Mouse (Mus musculus) bone marrow macrophage, adult 2 months (primary cell): ENCODE data around the gene Inafm2. TPM values are rescaled to one million over a fixed set of nuclear protein-coding genes. Genes with fewer than 3 reads are reported as not detected.

Experiments
- H3K27ac ChIP-seq: 2 replicates; pipeline ENCODE4 v1.5.1; 2012; ENCODE audit warnings: low read depth, low read length; ENCODE audit not compliant: insufficient read depth
- H3K4me1 ChIP-seq: 2 replicates; pipeline ENCODE4 v1.6.1; 2012; ENCODE audit warnings: low read length; ENCODE audit not compliant: control insufficient read depth, insufficient read depth
- H3K4me3 ChIP-seq: 2 replicates; pipeline ENCODE4 v1.5.1; 2012; ENCODE audit warnings: mild to moderate bottlenecking, low read length, moderate library complexity; ENCODE audit not compliant: insufficient read depth
- CTCF ChIP-seq: IDR thresholded peaks from 2 replicates; pipeline ENCODE4 v1.5.1; 2012; ENCODE audit warnings: low read depth, mild to moderate bottlenecking, low read length, moderate library complexity
- POLR2A ChIP-seq: IDR thresholded peaks from 2 replicates; pipeline ENCODE4 v1.6.1; 2012; ENCODE audit warnings: mild to moderate bottlenecking, low read depth, low read length, borderline replicate concordance
- polyA plus RNA-seq: library from polyadenylated mRNA; stranded (reverse); fragments of >200 nt; gene quantifications from 2 replicates; pipeline ENCODE4 v1.2.4, GENCODE M21; 2012; ENCODE audit not compliant: missing spikeins, insufficient read depth, insufficient read length

Inafm2 gene
- polyA plus RNA-seq, 1 experiment = 11.6 TPM

GRCm38 (mm10) chr2:118743261-118743943, 2.2 kb upstream of the Inafm2 start:
- Histone ChIP-seq H3K27ac (no peak overlapping the region), H3K4me1 (peaks cover 23% of the 10 kb centered on the region), H3K4me3 (no peak overlapping the region)
- peak; percentile 37 for TF ChIP-seq CTCF
- TF ChIP-seq POLR2A = no peak

GRCm38 (mm10) chr2:118744621-118745020, 937 bp upstream of the Inafm2 start:
- Histone ChIP-seq H3K27ac (no peak overlapping the region), H3K4me3 (peak overlapping the region; percentile 95), H3K4me1 (peaks cover 23% of the 10 kb centered on the region)
- TF ChIP-seq CTCF = no peak
- no peak for TF ChIP-seq POLR2A

GRCm38 (mm10) chr2:118745915-118746901, 650 bp downstream of the Inafm2 start:
- peaks cover 23% of the 10 kb centered on the region for H3K4me1 ChIP-seq
- peak overlapping the region; percentile 95 for H3K4me3 ChIP-seq
- H3K27ac ChIP-seq = no peak overlapping the region
- TF ChIP-seq CTCF (no peak), POLR2A (no peak)

GRCm38 (mm10) chr2:118747301-118747960, 1.9 kb downstream of the Inafm2 start:
- Histone ChIP-seq H3K4me1 (peaks cover 22% of the 10 kb centered on the region), H3K4me3 (no peak overlapping the region)
- no peak for TF ChIP-seq POLR2A
- TF ChIP-seq CTCF = no peak

GRCm38 (mm10) chr2:118749341-118749884, 3.9 kb downstream of the Inafm2 start:
- Histone ChIP-seq H3K27ac (no peak overlapping the region), H3K4me3 (no peak overlapping the region), H3K4me1 (peaks cover 10% of the 10 kb centered on the region)
- TF ChIP-seq POLR2A = no peak
- no peak for TF ChIP-seq CTCF

More at GRCm38 (mm10) chr2:118747301-118747960, 1.9 kb downstream of the Inafm2 start:
- H3K27ac ChIP-seq = no peak overlapping the region

GRCm38 (mm10) chr2:118750476-118750875, 4.9 kb downstream of the Inafm2 start:
- Histone ChIP-seq H3K4me1 (peaks cover 2% of the 10 kb centered on the region; the same call in 1 of the 2 replicates), H3K4me3 (no peak overlapping the region), H3K27ac (no peak overlapping the region)
- TF ChIP-seq POLR2A (no peak), CTCF (no peak)

- TF ChIP-seq POLR2A = no peak
- no peak for TF ChIP-seq CTCF
- Histone ChIP-seq H3K27ac (no peak overlapping the region), H3K4me1 (peaks cover 2% of the 10 kb centered on the region; the same call in 1 of the 2 replicates), H3K4me3 (no peak overlapping the region)
Measured at GRCm38 (mm10) chr2:118751896-118752791, 6.6 kb downstream of the Inafm2 start.

- Histone ChIP-seq H3K4me3 (no peak overlapping the region), H3K27ac (no peak overlapping the region), H3K4me1 (no peaks in the 10 kb centered on the region)
- TF ChIP-seq CTCF = no peak
- no peak for TF ChIP-seq POLR2A
Measured at GRCm38 (mm10) chr2:118752792-118753108, 7.2 kb downstream of the Inafm2 start.
